Mouse (Mus musculus): ENCODE results near the gene Defb43. TPM values are rescaled to one million over a fixed set of nuclear protein-coding genes. Genes with fewer than 3 reads are reported as not detected.

The Defb43 gene
- polyA plus RNA-seq, 1 experiment from 2014 or later, result not detected

GRCm38 (mm10) chr14:63013082-63013481, 1.5 kb downstream of the Defb43 start:
- H3K27me3 ChIP-seq, result no peaks in the 10 kb centered on the region

DNA sequence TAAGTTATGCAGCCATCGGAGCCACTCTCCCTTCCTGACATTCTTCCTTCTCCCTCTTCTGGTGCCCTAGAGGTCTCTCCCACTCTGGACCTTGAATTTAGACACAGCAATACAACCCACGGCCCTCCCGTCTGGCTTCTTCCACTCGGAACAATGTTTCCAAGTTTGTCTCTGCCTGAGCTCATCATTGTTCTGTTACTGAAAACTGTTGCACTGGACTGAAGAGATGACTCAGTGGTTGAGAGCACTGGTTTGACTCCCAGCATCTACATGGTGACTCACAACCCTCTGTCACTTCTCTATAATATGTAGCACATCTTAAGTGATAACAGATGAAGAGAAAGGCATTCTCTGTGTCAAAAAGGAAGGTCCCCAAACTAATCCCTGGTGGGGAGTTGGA, 3.1 kb downstream of the Defb43 start:
- no peak overlapping the region for H3K4me3 ChIP-seq
- 88% methylated on average over 4 of the region's 4 CpGs for WGBS

More at GRCm38 (mm10) chr14:63013082-63013481, 1.5 kb downstream of the Defb43 start:
- Histone ChIP-seq H3K4me3 (no peak overlapping the region), H3K4me2 (replicated peaks) (no peak overlapping the region), H3K27ac (no peak overlapping the region), H3K4me1 (no peaks in the 10 kb centered on the region), H3K9ac (no peak overlapping the region), H3K9me3 (0 out of 2 replicates have a peak, but pooled peaks cover 5% of the 10 kb centered on the region), H3K36me3 (no peaks in the 10 kb centered on the region)
- 84% methylated on average over 4 of the region's 4 CpGs for WGBS
- no peak for ATAC-seq (ENCODE audit: low FRiP score, low read depth)

DNA sequence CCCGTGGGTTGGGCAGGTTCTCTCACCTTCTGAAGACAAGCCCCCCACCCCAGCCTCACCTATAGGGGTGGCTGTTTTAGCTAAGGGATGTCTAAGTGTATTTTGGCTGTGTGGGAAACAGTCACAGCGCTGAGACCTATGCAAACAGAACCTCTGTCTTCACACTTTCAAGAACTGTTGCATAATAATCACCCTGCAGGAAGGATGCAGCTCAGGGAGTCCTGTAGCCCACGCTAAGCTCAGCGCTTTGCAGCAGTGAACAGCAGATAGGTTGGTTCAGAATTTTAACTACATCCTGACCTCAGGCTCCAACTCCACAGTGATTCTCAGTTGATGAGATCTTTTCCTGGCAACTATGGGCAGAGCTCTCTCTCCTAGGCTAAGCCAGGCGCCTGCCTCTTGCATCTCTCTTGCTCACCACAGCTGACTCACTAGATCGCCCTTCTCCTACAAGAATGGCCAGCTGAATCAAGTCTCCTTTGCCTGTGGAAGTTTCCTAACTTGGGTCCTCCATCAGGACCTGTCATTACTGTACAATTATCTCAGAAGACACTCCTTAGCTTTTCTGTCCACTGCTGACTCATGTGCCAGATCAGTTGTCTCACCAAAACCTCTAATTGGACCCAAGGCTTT, 9.1 kb downstream of the Defb43 start:
- H3K4me2 ChIP-seq (replicated peaks), result no peak overlapping the region
- WGBS, result 54% methylated on average over 6 of the region's 6 CpGs

More for the DNA sequence above, 3.1 kb downstream of the Defb43 start:
- Histone ChIP-seq H3K9me3 (0 out of 2 replicates have a peak, but pooled peaks cover 5% of the 10 kb centered on the region), H3K36me3 (no peaks in the 10 kb centered on the region), H3K27ac (no peak overlapping the region), H3K9ac (no peak overlapping the region), H3K27me3 (no peaks in the 10 kb centered on the region), H3K4me2 (replicated peaks) (no peak overlapping the region), H3K4me1 (no peaks in the 10 kb centered on the region)
- no peak for ATAC-seq (ENCODE audit: low FRiP score, low read depth)

GRCm38 (mm10) chr14:63046691-63047090, 35.1 kb downstream of the Defb43 start, which contains the start of gene Defb42:
Gene Defb42, plus strand, starts transcription at chr14:63046991.
- ATAC-seq (ENCODE audit: low FRiP score, low read depth), result no peak
- H3K4me3 ChIP-seq, result no peak within 1 kb of the TSS
- 73% methylated on average over 3 of the region's 3 CpGs for WGBS

More for the DNA sequence above, 9.1 kb downstream of the Defb43 start:
- Histone ChIP-seq H3K27ac (no peak overlapping the region), H3K9me3 (peaks cover 3% of the 10 kb centered on the region; the same call in 1 of the 2 replicates), H3K4me3 (no peak overlapping the region), H3K27me3 (no peaks in the 10 kb centered on the region), H3K36me3 (no peaks in the 10 kb centered on the region), H3K4me1 (no peaks in the 10 kb centered on the region), H3K9ac (no peak overlapping the region)
- no peak for ATAC-seq (ENCODE audit: low FRiP score, low read depth)

GRCm38 (mm10) chr14:63049910-63050370, 38.4 kb downstream of the Defb43 start, which contains the start of gene Defb30:
Gene Defb30, minus strand, starts transcription at chr14:63049960.
- Histone ChIP-seq H3K4me2 (replicated peaks) (no peak within 1 kb of the TSS), H3K36me3 (no peaks in the 10 kb centered on the region), H3K27ac (no peak within 1 kb of the TSS), H3K4me1 (no peaks in the 10 kb centered on the region), H3K9me3 (no peaks in the 10 kb centered on the region), H3K9ac (no peak within 1 kb of the TSS), H3K27me3 (no peaks in the 10 kb centered on the region), H3K4me3 (no peak within 1 kb of the TSS)
- ATAC-seq (ENCODE audit: low FRiP score, low read depth), result no peak
- WGBS, result 77% methylated on average over 12 of the region's 14 CpGs

More at GRCm38 (mm10) chr14:63046691-63047090, 35.1 kb downstream of the Defb43 start, which contains the start of gene Defb42:
- Histone ChIP-seq H3K9ac (no peak within 1 kb of the TSS), H3K27me3 (no peaks in the 10 kb centered on the region), H3K4me1 (no peaks in the 10 kb centered on the region), H3K4me2 (replicated peaks) (no peak within 1 kb of the TSS), H3K36me3 (no peaks in the 10 kb centered on the region), H3K27ac (no peak within 1 kb of the TSS), H3K9me3 (no peaks in the 10 kb centered on the region)

DNA sequence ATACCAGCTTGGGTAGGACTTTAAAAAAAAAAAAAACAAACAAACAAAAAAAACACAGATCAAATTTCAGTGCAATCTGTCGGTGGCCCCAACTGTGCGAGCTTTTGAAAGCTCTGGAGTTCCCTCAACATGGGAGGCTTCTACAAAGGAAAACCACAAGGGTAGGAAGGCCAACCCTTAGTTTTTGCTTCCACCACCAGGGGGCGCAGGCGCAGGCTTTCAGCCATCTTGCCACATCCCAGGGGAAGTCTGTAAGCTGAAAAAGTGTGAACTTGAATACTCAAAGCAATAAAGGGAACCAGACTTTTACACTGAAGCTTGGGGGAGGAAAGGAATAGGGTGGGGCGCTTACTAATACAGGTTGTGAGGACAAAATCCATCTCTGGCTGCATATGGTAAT, 39.2 kb downstream of the Defb43 start:
- no peaks in the 10 kb centered on the region for H3K36me3 ChIP-seq
- H3K27me3 ChIP-seq, result no peaks in the 10 kb centered on the region
- no peak for ATAC-seq (ENCODE audit: low FRiP score, low read depth)
- 37% methylated on average over 5 of the region's 5 CpGs for WGBS
- H3K27ac ChIP-seq, result no peak overlapping the region
- H3K9ac ChIP-seq, result no peak overlapping the region
- no peaks in the 10 kb centered on the region for H3K9me3 ChIP-seq
- H3K4me1 ChIP-seq, result no peaks in the 10 kb centered on the region
- no peak overlapping the region for H3K4me3 ChIP-seq
- H3K4me2 ChIP-seq (replicated peaks), result no peak overlapping the region

- no peaks in the 10 kb centered on the region for H3K9me3 ChIP-seq
- no peak overlapping the region for H3K9ac ChIP-seq
- H3K27me3 ChIP-seq, result no peaks in the 10 kb centered on the region
- H3K4me1 ChIP-seq, result no peaks in the 10 kb centered on the region
- no peak overlapping the region for H3K27ac ChIP-seq
- no peak overlapping the region for H3K4me2 ChIP-seq (replicated peaks)
- H3K36me3 ChIP-seq, result no peaks in the 10 kb centered on the region
- 22% methylated on average over 6 of the region's 6 CpGs for WGBS
- H3K4me3 ChIP-seq, result no peak overlapping the region
- no peak for ATAC-seq (ENCODE audit: low FRiP score, low read depth)
Observed at GRCm38 (mm10) chr14:63054729-63055128, 43.2 kb downstream of the Defb43 start.

GRCm38 (mm10) chr14:63060361-63060760, 48.8 kb downstream of the Defb43 start:
- Histone ChIP-seq H3K27ac (no peak overlapping the region), H3K9me3 (no peaks in the 10 kb centered on the region), H3K9ac (no peak overlapping the region), H3K36me3 (no peaks in the 10 kb centered on the region), H3K4me2 (replicated peaks) (no peak overlapping the region), H3K4me3 (no peak overlapping the region), H3K27me3 (no peaks in the 10 kb centered on the region), H3K4me1 (no peaks in the 10 kb centered on the region)
- 79% methylated on average over 10 of the region's 10 CpGs for WGBS
- ATAC-seq (ENCODE audit: low FRiP score, low read depth), result no peak

DNA sequence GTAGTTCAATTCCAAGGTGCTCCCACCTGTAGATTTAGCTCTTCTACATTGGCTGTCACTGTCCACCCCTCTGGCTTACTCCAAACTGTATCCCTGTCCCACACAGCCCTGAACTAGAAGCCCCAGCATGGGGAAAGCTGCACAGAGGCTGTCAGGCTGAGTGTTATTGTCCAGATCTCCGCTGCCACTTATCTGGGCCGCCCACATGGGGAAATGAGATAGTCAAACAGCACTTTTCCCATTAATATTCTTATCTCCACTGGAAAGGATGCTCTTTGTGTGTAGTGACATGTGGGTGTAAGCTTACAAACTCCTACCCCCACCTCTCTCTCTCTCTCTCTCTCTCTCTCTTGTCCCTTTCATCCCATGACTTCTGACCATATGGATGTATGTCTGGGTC, 50.6 kb downstream of the Defb43 start:
- Histone ChIP-seq H3K9ac (no peak overlapping the region), H3K27ac (no peak overlapping the region), H3K27me3 (no peaks in the 10 kb centered on the region), H3K9me3 (no peaks in the 10 kb centered on the region), H3K4me3 (no peak overlapping the region), H3K4me2 (replicated peaks) (no peak overlapping the region), H3K4me1 (no peaks in the 10 kb centered on the region), H3K36me3 (no peaks in the 10 kb centered on the region)
- 77% methylated on average over 2 of the region's 2 CpGs for WGBS
- no peak for ATAC-seq (ENCODE audit: low FRiP score, low read depth)

GRCm38 (mm10) chr14:63065391-63065790, 53.8 kb downstream of the Defb43 start:
- peaks cover 16% of the 10 kb centered on the region; the same call in 1 of the 2 replicates for H3K27me3 ChIP-seq
- WGBS, result 84% methylated on average over 5 of the region's 5 CpGs
- no peak overlapping the region for H3K4me3 ChIP-seq
- no peaks in the 10 kb centered on the region for H3K9me3 ChIP-seq
- no peak overlapping the region for H3K27ac ChIP-seq
- no peaks in the 10 kb centered on the region for H3K36me3 ChIP-seq
- no peak overlapping the region for H3K4me2 ChIP-seq (replicated peaks)
- no peak for ATAC-seq (ENCODE audit: low FRiP score, low read depth)
- H3K9ac ChIP-seq, result no peak overlapping the region; the same call in 1 of the 2 replicates
- H3K4me1 ChIP-seq, result no peaks in the 10 kb centered on the region

GRCm38 (mm10) chr14:63066630-63067310, 55.2 kb downstream of the Defb43 start:
- H3K4me2 ChIP-seq (replicated peaks), result peak overlapping the region; percentile 43; the same call in 1 of the 2 replicates
- no peak for ATAC-seq (ENCODE audit: low FRiP score, low read depth)

More at GRCm38 (mm10) chr14:63066630-63067310, 55.2 kb downstream of the Defb43 start:
- Histone ChIP-seq H3K27ac (no peak overlapping the region), H3K4me1 (no peaks in the 10 kb centered on the region), H3K36me3 (no peaks in the 10 kb centered on the region), H3K27me3 (peaks cover 17% of the 10 kb centered on the region; the same call in 1 of the 2 replicates), H3K9ac (no peak overlapping the region), H3K4me3 (no peak overlapping the region), H3K9me3 (no peaks in the 10 kb centered on the region)
- WGBS, result 33% methylated on average over 16 of the region's 16 CpGs
